Mouse (Mus musculus) thymus, adult 2 months (tissue): ENCODE measurements around the gene Adgre5.

Experiments used
- CTCF ChIP-seq: fragments of 200-500 bp; IDR thresholded peaks from 2 replicates; pipeline ENCODE4 v1.5.1; 2012; ENCODE audit warnings: mild to moderate bottlenecking, control low read depth, low read length, moderate library complexity, borderline replicate concordance; ENCODE audit not compliant: control insufficient read depth, poor library complexity, insufficient read depth; ENCODE audit errors: extremely low read depth
- POLR2A ChIP-seq: fragments of 200-500 bp; IDR thresholded peaks from 2 replicates; pipeline ENCODE4 v1.6.1; 2012; ENCODE audit warnings: mild to moderate bottlenecking, low read length, control low read depth, moderate library complexity; ENCODE audit not compliant: control insufficient read depth, poor library complexity, insufficient read depth; ENCODE audit errors: extremely low read depth

GRCm38 (mm10) chr8:83736681-83737080 is 4.4 kb downstream of the Adgre5 start:
- TF ChIP-seq POLR2A (peak; percentile 39; the same call in 1 of the 2 replicates), CTCF (0 out of 2 replicates have a peak, but pooled peaks have one; percentile 43)
